Mouse (Mus musculus): Measurements from ENCODE around the gene Mup20. TPM values are rescaled to one million over a fixed set of nuclear protein-coding genes. Genes with fewer than 3 reads are reported as not detected.
"Not testable (repeated sequence)": the region's sequence is repeated elsewhere in the genome, so short reads cannot be mapped to it uniquely, and the experiment has no call there.

Mup20 gene
- not detected in 2 replicates for polyA plus RNA-seq (2016; fragmentation: Nextera tagmentation; extraction: Ambion mirVana)

- not testable (repeated sequence) for H3K27me3 ChIP-seq (replicated peaks; ENCODE audit: low read depth, poor library complexity, severe bottlenecking); H3K4me3 ChIP-seq; H3K4me1 ChIP-seq; DNase-seq (ENCODE audit: low spot score); H3K27ac ChIP-seq (replicated peaks); H3K9me3 ChIP-seq; H3K36me3 ChIP-seq (replicated peaks)
- 86% methylated on average over 3 of the region's 3 CpGs for WGBS
Observed at GRCm38 (mm10) chr4:62054058-62054457, at the start of gene Mup20. TSS of gene Mup20 (minus strand) at chr4:62054158.

- not testable (repeated sequence) for H3K27me3 ChIP-seq (replicated peaks; ENCODE audit: low read depth, poor library complexity, severe bottlenecking); H3K9me3 ChIP-seq; H3K4me3 ChIP-seq; H3K36me3 ChIP-seq (replicated peaks); H3K27ac ChIP-seq (replicated peaks); H3K4me1 ChIP-seq
- 83% methylated on average over 2 of the region's 2 CpGs for WGBS
- DNase-seq (ENCODE audit: low spot score), result peak; percentile 24
Observed at GRCm38 (mm10) chr4:62103366-62103765, 49.4 kb upstream of the Mup20 start.

- H3K36me3 ChIP-seq (replicated peaks), result no peaks in the 10 kb centered on the region
- H3K27me3 ChIP-seq (replicated peaks; ENCODE audit: low read depth, poor library complexity, severe bottlenecking), result no peaks in the 10 kb centered on the region
- 83% methylated on average over 2 of the region's 2 CpGs for WGBS
- no peak for DNase-seq (ENCODE audit: low spot score)
- no peak overlapping the region for H3K4me3 ChIP-seq
- H3K27ac ChIP-seq (replicated peaks), result no peak overlapping the region
- H3K4me1 ChIP-seq, result no peaks in the 10 kb centered on the region
- no peaks in the 10 kb centered on the region for H3K9me3 ChIP-seq
Observed at GRCm38 (mm10) chr4:62087953-62088352, 34.0 kb upstream of the Mup20 start.

- H3K4me3 ChIP-seq, result no peak within 1 kb of the TSS
- DNase-seq (ENCODE audit: low spot score), result no peak
- H3K36me3 ChIP-seq (replicated peaks), result no peaks in the 10 kb centered on the region
- 84% methylated on average over 2 of the region's 2 CpGs for WGBS
- H3K27ac ChIP-seq (replicated peaks), result no peak within 1 kb of the TSS
- H3K27me3 ChIP-seq (replicated peaks; ENCODE audit: low read depth, poor library complexity, severe bottlenecking), result no peaks in the 10 kb centered on the region
- H3K9me3 ChIP-seq, result no peaks in the 10 kb centered on the region
- H3K4me1 ChIP-seq, result no peaks in the 10 kb centered on the region
Observed at GRCm38 (mm10) chr4:62087241-62087640, 33.3 kb upstream of the Mup20 start, which contains the start of gene Mup3. TSS of gene Mup3 (minus strand) at chr4:62087342.

DNA sequence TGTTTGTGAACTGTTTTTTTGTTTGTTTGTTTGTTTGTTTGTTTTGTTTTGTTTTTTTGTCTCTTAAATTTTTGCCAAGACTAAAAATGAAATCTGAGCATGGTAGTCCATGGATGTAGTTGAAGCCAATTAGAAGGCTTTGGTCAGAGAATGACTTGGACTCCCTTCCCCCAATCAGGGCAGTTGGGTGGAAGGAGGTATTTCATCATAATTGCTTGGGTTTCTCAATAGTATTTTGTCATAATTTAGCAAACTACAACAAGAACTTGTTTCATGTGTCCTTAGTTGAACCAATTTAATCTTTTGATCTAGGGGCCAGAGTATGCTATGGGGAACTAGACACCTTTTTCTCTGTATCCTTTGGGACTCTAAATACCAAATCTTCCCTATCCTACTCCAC, 28.8 kb upstream of the Mup20 start:
- DNase-seq (ENCODE audit: low spot score), result no peak
- Histone ChIP-seq H3K27ac (replicated peaks) (no peak overlapping the region), H3K27me3 (replicated peaks; ENCODE audit: low read depth, poor library complexity, severe bottlenecking) (no peaks in the 10 kb centered on the region), H3K36me3 (replicated peaks) (no peaks in the 10 kb centered on the region), H3K9me3 (no peaks in the 10 kb centered on the region), H3K4me1 (no peaks in the 10 kb centered on the region), H3K4me3 (no peak overlapping the region)

DNA sequence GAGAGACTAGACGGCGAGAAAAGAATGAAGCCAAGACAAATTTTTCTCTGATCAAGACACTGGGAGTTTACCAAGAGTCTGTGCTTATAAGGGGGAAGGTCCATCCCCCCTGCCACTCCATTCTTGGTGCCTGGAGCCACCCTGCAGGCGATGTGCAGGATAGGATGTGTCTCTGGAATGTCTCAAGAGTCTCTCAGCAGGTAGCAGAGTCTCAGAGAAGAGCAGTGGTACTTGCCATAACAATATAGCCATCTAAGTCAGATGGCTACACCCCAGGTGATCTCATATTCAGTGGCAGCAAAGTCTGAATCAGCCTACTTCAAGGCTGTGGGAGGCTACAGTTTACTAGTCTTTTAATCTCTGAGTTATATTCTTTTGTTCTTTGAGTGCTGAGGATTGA, 21.2 kb upstream of the Mup20 start:
- no peak overlapping the region for H3K4me3 ChIP-seq
- WGBS, result 63% methylated on average over 3 of the region's 3 CpGs
- no peak for DNase-seq (ENCODE audit: low spot score)
- no peaks in the 10 kb centered on the region for H3K27me3 ChIP-seq (replicated peaks; ENCODE audit: low read depth, poor library complexity, severe bottlenecking)
- no peaks in the 10 kb centered on the region for H3K4me1 ChIP-seq
- H3K27ac ChIP-seq (replicated peaks), result no peak overlapping the region
- H3K9me3 ChIP-seq, result peaks cover 5% of the 10 kb centered on the region; the same call in 1 of the 2 replicates
- H3K36me3 ChIP-seq (replicated peaks), result no peaks in the 10 kb centered on the region

DNA sequence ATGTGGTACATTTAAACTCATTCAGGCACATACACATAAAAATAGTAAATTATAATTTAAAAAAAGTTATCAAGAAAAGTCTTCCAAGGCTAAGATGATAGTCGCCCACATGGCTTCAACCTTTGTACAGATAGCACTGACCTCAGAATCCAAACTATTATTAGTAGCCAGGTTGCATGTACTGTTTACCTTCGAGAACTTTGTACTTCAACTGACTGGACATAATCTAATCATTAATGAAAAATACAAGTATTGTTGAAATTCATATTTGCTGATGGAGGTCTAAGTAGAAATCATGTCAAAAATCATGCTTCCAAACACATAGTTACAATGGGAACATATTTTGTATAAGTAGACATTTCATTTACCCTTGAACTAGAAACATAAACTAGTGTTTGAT, 822 bp upstream of the Mup20 start:
- DNase-seq (ENCODE audit: low spot score); H3K9me3 ChIP-seq: not testable (repeated sequence)
- WGBS, result 84% methylated on average over 2 of the region's 2 CpGs

DNA sequence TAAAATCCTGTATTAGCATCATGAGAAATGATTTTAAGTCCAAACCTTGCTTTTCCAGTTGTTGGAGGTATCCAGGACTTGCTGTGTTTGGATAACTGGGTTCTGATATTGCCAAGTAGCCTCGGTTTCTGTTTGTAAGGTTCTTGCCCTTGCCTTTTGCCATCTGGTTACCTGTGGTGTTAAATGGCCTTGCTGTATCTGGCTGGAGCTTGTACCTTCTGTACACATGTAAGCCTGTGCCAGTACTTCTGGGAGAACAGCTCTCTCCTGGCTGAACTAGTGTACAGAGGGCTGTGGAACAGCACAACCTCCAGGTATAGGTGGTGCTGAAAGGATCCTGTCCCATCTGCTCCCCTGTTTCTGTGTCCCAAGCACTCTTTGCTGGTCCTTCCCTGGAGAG, 27.7 kb downstream of the Mup20 start:
- Histone ChIP-seq H3K9me3 (no peaks in the 10 kb centered on the region), H3K4me3 (no peak overlapping the region), H3K36me3 (replicated peaks) (no peaks in the 10 kb centered on the region), H3K27me3 (replicated peaks; ENCODE audit: low read depth, poor library complexity, severe bottlenecking) (no peaks in the 10 kb centered on the region), H3K27ac (replicated peaks) (no peak overlapping the region), H3K4me1 (no peaks in the 10 kb centered on the region)
- no peak for DNase-seq (ENCODE audit: low spot score)
- 89% methylated on average over 1 of the region's 1 CpGs for WGBS

More for the DNA sequence above, 822 bp upstream of the Mup20 start:
- H3K4me3 ChIP-seq; H3K4me1 ChIP-seq; H3K27me3 ChIP-seq (replicated peaks; ENCODE audit: low read depth, poor library complexity, severe bottlenecking); H3K27ac ChIP-seq (replicated peaks); H3K36me3 ChIP-seq (replicated peaks): not testable (repeated sequence)

GRCm38 (mm10) chr4:62024256-62024959, 29.6 kb downstream of the Mup20 start:
- H3K36me3 ChIP-seq (replicated peaks), result no peaks in the 10 kb centered on the region
- H3K9me3 ChIP-seq, result no peaks in the 10 kb centered on the region
- no peak overlapping the region for H3K27ac ChIP-seq (replicated peaks)
- H3K4me3 ChIP-seq, result no peak overlapping the region
- no peaks in the 10 kb centered on the region for H3K4me1 ChIP-seq
- no peak for DNase-seq (ENCODE audit: low spot score)
- no peaks in the 10 kb centered on the region for H3K27me3 ChIP-seq (replicated peaks; ENCODE audit: low read depth, poor library complexity, severe bottlenecking)
- 61% methylated on average over 2 of the region's 2 CpGs for WGBS

DNA sequence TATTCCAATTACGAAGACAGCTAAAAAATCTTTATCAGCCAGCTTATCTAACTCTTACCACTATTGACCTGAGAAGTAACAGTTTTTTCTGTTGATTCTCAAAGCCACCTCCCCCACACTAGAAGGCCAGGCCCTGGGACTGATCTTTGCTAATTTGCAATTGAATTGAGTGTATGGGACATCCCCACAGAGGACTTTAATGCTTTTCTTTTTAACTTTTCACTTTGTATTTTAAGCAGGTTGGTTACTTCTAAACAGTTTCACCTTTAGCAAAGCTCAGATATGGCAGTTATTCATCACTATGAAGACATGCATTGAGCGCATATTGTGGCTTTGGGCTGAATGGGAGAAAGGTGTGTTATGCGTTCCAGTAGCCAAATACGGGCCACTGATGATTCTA, 30.3 kb downstream of the Mup20 start:
- no peaks in the 10 kb centered on the region for H3K4me1 ChIP-seq
- 91% methylated on average over 4 of the region's 4 CpGs for WGBS
- no peak overlapping the region for H3K27ac ChIP-seq (replicated peaks)
- no peaks in the 10 kb centered on the region for H3K36me3 ChIP-seq (replicated peaks)
- no peaks in the 10 kb centered on the region for H3K9me3 ChIP-seq
- no peaks in the 10 kb centered on the region for H3K27me3 ChIP-seq (replicated peaks; ENCODE audit: low read depth, poor library complexity, severe bottlenecking)
- no peak for DNase-seq (ENCODE audit: low spot score)
- H3K4me3 ChIP-seq, result no peak overlapping the region

DNA sequence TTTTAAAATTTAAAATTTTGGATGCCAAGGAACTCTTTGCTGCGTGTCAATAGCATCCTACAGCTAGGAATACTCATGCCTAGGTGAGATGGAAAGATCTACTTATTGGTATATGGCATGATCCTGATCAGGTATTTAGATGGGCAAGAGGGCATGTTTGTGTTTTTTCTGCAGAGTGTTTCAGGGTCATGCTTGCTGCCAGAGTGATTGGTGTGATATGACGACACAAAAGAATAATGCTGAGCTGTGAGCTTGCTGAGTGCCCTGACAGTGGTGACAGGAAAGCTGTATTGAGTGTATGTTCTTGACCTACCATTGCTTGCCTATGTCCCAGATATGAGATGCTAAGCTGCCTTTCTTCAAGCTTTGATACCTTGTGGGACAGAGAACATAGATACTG, 30.8 kb downstream of the Mup20 start:
- H3K9me3 ChIP-seq, result no peaks in the 10 kb centered on the region
- no peak for DNase-seq (ENCODE audit: low spot score)
- H3K27ac ChIP-seq (replicated peaks), result no peak overlapping the region
- H3K27me3 ChIP-seq (replicated peaks; ENCODE audit: low read depth, poor library complexity, severe bottlenecking), result no peaks in the 10 kb centered on the region
- no peaks in the 10 kb centered on the region for H3K36me3 ChIP-seq (replicated peaks)
- 78% methylated on average over 2 of the region's 2 CpGs for WGBS
- no peaks in the 10 kb centered on the region for H3K4me1 ChIP-seq
- no peak overlapping the region for H3K4me3 ChIP-seq

GRCm38 (mm10) chr4:62020511-62020910, 33.4 kb downstream of the Mup20 start:
- H3K4me3 ChIP-seq; H3K9me3 ChIP-seq; H3K4me1 ChIP-seq; DNase-seq (ENCODE audit: low spot score); H3K27ac ChIP-seq (replicated peaks); H3K27me3 ChIP-seq (replicated peaks; ENCODE audit: low read depth, poor library complexity, severe bottlenecking); H3K36me3 ChIP-seq (replicated peaks): not testable (repeated sequence)
